Mouse (Mus musculus) MEL (cell line): ENCODE measurements around the gene Gabbr2.

Source experiments
- E2F4 ChIP-seq: IDR thresholded peaks from 2 replicates; pipeline ENCODE4 v1.6.1; 2011; ENCODE audit warnings: low read depth, low read length, improper control_type of control experiment, borderline replicate concordance
- ELF1 ChIP-seq: IDR thresholded peaks from 2 replicates; pipeline ENCODE4 v1.6.1; 2014; ENCODE audit warnings: low read depth, mild to moderate bottlenecking, inconsistent platforms, low read length, improper control_type of control experiment, moderate library complexity
- GATA1 ChIP-seq: IDR thresholded peaks from 2 replicates; pipeline ENCODE4 v1.6.1; 2011; ENCODE audit warnings: low read depth, low read length, improper control_type of control experiment
- MAZ ChIP-seq: IDR thresholded peaks from 2 replicates; pipeline ENCODE4 v1.6.1; 2012; ENCODE audit warnings: low read depth, mild to moderate bottlenecking, inconsistent platforms, low read length, improper control_type of control experiment
- POLR2A ChIP-seq, 2 experiments: IDR thresholded peaks; 2 replicates each; pipeline ENCODE4 v1.6.1; 2011 to 2012; ENCODE audit warnings: low read length in 2 of 2, mild to moderate bottlenecking in 2 of 2, control low read depth in 1 of 2, improper control_type of control experiment in 1 of 2, low read depth in 1 of 2, moderate library complexity in 1 of 2; ENCODE audit not compliant: control insufficient read depth in 1 of 2, insufficient read depth in 1 of 2, poor library complexity in 1 of 2
- TBP ChIP-seq: IDR thresholded peaks from 2 replicates; pipeline ENCODE4 v1.8.0; 2011; ENCODE audit warnings: low read depth, low read length, improper control_type of control experiment
- ZNF384 ChIP-seq: IDR thresholded peaks from 2 replicates; pipeline ENCODE4 v1.6.1; 2012; ENCODE audit warnings: low read depth, mild to moderate bottlenecking, inconsistent platforms, low read length, improper control_type of control experiment

DNA sequence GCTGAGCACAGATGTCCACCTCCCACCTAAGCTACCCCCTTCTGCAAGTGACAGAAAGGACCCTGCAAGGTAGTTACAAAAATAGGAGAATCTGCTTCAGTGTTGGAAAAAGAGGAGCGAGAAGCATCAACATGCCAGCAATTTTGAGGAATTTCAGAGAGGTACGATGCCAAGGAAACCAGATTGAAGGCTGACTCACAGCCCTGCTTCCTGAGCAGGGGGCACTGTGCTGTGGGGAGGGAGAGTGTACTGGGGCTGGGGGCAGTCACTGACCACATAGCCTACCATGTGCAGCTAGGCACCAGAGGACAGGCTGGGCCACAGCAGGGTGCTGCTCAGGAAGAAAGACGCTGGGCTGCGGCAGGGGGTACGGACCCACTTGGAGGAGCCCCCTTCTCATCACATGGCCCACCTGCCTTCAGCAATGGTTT is 163.5 kb downstream of the Gabbr2 start:
- TF ChIP-seq MAZ (no peak), GATA1 (no peak), TBP (no peak), POLR2A (IDR thresholded peaks at IDR 0.05; ENCODE audit: control insufficient read depth in 1 of 2, insufficient read depth in 1 of 2, low read depth in 1 of 2, low read length in 2 of 2, poor library complexity in 1 of 2) (no peak), ZNF384 (no peak), ELF1 (no peak), E2F4 (no peak)
